Mouse (Mus musculus) R1 (cell line): ENCODE measurements around the gene Acap1.
A peak's percentile ranks its signal among the peaks of the same experiment; 100 is the strongest.

ENCODE experiments used
- DNase-seq: peaks from one replicate; pipeline ENCODE4 v3.0.0-alpha.2; 2018; ENCODE audit warnings: low read depth, low spot score

Gene Acap1

DNA sequence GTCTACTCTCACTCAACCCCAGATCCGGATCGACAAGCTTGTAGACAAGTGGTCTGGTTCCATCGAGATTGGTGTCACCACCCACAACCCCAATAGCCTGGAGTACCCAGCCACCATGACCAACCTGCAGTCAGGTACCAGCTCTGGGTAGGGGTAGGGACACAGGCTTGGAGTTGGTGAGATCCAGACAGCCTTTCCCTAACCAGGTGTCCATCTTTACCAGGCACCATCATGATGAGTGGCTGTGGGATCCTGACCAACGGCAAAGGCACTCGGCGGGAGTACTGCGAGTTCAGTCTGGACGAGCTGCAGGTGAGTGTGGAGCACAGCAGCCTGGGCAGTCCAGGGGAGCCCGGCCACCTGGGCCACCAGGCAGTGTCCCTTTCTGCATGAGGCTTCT is 9.0 kb upstream of the Acap1 start:
- DNase-seq: no peak

DNA sequence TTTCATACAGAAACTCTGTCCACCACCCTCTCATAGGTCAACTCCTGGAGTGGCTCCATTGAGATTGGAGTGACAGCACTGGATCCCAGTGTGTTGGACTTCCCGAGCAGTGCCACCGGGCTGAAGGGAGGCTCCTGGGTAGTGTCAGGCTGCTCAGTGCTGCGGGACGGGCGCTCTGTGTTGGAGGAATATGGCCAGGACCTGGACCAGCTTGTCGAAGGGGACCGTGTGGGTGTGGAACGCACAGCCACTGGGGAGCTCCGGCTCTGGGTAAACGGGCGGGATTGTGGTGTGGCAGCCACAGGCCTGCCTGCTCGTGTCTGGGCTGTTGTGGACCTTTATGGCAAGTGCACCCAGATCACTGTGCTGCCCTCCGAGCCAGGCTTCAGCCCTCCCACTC is 7.6 kb upstream of the Acap1 start:
- no peak for DNase-seq

DNA sequence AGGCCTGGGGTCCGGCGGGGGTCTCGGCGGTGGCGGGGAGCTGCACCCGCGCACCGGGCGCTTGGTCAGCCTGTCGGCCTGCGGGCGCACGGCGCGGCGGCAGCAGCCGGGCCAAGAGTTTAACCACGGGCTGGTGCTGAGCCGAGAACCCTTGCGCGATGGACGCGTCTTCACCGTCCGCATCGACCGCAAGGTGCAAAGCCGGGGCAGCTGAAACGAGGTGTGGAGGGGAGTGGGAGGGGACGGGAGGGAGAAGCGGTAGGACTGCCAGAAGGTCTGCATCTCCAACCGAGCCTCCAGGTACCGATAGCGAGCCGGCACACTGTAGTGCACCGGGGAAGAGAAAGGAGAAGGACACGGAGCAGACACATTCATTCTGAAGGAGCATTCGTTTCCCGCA is 6.7 kb upstream of the Acap1 start:
- DNase-seq: no peak

DNA sequence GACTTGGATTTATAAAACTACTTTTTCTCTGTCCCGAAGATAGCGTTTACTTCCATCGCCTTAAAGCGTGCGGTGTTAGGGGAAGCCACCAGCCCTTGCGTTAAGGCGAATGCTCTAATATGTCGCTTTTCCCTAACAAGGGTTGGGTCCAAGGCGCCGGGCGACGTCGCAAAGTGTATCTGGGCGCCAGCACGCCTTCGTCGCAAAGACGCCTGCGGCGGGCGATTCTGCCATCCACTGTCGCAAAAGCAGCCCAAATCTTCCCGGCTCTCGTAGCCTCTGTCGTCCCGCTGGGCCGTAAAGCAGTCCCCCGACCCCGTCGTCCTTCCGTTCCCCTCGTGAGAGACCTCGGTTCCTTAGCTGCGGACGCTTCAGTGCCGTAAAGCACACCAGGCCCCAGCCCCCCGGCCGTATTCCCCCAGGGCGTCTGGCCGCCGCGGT is 6.1 kb upstream of the Acap1 start:
- peak; percentile 99 for DNase-seq

DNA sequence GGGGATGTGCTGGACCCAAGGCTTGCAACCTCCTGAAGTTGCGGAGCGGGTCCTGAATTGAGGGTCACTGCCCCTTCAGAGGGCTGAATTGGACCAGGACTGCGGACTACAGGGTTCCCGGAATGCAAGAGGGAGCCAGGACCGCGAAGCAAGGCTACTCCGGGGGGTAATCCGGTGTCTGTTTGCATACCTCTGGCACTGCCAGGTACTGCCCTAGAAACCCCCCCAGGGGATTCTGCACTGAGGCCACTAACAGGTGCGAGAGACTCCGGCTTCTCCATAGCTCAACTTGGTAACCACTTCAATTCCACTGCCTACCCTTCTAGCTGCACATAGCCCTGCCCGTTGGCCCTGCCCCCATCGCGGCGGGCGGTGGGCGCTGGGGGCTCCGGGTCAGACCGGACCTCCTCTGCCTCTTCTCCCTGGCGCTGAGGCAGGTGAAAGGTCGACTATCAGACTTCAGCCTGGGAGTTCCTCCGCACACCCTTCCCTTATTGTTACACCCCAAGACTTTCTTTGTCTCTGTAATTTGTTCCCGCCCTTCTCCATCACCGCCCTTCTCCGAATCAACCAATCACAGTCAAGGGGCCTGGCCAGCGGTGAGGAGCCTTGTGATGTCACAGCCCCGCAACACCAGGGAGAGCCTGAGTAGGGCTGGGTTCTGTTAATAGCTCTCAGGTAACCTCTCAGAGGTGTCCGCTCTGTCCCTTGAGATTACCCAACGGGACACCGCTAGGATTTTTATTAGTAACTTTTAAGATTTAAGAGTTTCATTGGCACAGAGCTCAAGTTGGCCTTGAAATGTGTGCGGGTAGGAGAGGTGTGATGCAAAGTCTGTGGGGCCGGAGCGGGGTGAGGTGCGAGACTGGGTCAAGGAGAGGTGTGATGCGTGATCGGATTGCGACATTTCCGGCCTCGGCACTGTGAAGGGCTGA is 5.4 kb upstream of the Acap1 start, which contains the start of the genes 2810408A11Rik and Neurl4:
2810408A11Rik (minus strand) TSS at position 517 of the 935 bp plus-strand sequence.
Neurl4 (plus strand) TSS at position 602 of the 935 bp plus-strand sequence.
- DNase-seq: peak; percentile 99

DNA sequence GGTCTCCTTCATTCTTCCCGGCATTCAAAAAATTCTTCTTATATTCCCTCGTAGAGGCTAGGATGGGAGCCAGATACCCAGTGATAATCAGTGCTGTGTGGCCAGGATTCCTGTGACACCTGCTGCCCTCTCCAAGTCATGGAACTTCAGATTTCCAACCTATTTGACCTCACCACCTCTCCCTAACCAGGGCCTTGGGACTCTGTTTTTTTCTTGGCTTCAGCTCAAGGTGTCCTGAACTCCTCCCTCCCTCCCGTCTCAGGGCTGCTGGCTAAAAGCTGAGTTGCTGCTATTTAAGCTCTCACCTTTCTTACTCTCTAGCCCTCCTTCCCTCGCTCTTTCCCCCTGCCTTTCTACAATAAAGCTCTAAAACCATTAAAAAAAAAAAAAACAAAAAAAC is 4.5 kb upstream of the Acap1 start:
- DNase-seq: no peak

DNA sequence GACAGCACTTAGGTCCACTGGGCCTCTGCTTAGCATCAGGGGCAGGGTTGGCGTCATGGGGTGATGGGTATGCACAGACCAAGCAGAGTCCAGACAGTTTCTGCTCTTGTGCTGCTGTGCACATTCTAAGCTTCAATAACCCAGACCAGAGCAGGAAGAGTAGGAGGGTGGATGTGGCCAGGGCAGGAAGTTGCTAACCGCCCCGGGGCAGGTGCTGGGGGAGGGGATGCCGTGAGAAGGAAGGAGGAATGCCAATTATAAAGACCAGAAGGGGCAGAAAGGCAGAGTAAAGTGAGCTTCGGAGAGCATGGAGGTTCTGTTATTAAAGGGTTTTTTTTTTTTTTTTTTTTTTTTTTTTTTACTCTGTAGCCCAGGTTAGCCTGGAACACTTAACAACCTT is 668 bp downstream of the Acap1 start:
- DNase-seq: peak; percentile 49

DNA sequence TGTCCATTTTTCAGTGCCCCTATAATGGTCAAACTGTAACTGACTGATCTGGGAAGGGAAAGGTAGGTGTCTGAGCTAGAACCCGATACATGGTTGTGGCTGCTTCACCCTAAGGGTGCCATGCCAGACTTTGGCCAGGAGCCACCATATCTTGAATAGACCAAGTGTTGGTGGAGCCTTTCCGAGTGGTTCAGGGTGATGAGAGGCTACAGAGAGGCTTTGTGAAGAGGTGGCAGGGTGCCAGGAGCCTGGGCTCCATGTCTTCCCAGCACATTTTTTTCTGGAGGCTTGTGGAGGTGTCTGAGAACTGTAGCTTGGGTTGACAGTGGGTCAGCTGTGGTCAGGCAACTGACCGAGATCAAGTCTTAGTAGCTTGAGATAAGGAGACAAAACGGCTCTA is 3.9 kb downstream of the Acap1 start:
- DNase-seq: no peak

DNA sequence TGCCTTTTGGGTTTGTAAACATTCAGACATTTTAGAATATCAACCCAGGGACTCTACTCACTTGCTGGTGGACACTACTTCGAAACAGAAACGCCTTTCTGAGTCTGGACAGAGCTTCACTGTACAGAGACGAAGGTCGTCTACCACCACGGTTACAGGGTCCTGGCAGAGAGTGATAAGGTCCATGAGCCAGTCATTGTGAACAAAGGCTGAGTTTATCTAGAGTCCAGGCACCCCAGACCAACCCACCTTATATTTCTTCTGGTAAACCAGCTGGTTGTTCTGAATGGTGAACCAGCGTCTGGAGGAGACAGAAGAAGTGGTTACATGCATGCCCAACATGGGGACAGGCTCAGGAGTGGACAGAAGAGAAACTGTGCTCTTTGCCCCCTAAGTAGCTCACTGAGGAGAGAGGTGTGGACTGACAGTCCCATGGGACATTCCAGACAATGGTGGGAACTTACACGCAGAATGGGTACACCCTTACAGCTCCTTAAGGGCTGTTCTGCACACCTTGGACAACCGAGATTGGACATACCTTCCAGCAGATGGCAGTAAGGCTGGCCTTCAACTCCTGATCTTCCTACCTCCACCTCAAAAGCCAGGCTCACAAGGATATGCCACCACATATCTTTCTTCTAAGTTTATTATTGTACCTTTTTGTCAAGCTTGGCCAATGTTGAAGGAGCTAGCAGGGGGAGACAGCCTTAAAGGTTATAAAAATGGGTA is 8.3 kb downstream of the Acap1 start:
- peak; percentile 81 for DNase-seq

DNA sequence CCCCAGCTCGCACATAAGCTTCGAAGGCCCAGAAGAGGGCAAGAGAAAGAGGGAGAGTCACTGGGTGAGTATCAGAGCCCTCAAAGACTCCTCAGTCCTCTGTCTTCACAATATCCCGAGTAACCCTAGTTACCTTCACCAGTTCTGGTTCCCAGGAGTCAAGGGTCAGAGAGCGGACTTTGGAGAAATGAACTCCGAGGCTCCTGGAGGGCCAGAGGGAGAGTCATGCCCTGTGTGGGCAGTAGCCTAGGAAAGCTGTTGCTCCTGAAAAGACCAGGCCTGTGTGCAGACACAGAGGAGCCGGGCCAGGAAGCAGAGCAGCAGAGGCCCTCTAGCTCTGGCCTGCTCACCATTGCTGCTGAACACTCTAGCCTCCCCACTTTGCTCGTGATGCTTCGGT is 10.7 kb downstream of the Acap1 start:
- DNase-seq: no peak

DNA sequence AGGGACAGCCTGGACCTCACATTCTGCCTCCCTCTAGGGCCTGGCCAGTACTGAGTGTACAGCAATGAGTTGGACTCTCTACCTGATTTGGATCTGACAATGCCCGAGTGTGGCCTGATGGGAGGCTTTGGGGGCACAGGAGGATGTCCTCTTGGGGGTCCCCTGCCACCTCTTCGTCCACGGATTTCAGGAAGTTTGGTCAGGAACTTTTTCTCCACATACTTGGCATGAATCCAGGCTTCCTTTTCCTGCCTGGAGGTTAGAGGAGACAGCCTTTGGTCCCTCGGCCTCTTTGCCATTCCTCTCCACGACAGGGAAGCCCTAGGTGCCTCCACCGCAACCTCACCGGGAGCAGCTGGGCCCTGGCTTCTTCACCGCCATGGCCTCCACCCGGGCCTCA is 11.1 kb downstream of the Acap1 start:
- DNase-seq: no peak

DNA sequence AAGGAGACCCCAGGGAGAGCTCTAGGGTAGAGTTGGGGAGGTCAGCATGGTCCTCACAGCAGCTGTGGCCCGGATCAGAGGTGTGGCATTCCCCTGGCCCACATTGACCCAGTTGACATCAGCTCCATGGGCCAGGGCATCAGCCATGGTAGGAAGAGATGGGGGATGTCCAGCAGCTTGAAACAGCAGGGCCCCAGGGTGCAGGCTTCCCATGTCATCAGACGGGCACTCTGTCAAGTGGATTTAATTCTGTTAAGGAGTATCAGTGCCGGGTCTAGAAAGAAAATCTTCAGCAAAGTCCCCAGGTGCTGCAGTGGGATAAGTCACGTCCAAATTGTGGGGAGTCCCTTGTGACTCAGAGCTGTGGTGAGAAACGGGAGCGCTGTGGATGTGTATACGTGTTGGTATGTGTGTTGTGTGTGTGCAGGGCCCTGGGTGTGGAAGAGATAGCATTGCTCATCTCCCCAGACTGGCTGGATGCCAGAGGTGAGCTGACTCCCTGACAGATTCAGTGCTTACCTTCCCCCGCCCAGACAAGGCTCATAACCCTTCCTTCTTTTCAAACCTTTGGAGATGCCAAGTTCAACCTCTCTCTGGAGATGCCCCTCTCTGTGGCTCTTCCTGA is 11.7 kb downstream of the Acap1 start:
- DNase-seq: no peak

DNA sequence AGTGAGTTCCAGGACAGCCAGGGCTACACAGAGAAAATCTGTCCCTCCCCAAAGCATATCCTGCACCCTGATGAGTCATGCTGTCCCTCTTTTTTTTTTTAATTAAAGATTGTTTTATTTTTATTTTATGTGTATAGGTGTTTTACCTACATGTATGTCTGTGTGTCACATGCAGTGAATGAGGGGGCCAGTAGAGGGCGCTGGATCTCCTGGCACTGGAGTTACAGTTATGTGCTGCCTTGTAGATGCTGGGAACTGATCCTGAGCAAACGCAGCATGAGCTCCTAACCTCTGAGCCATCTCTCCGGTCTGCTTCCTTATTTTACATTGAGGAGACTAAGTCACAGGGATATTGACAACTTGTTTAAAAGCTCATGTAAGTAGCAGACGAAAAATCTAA is 12.3 kb downstream of the Acap1 start:
- DNase-seq: peak; percentile 78

DNA sequence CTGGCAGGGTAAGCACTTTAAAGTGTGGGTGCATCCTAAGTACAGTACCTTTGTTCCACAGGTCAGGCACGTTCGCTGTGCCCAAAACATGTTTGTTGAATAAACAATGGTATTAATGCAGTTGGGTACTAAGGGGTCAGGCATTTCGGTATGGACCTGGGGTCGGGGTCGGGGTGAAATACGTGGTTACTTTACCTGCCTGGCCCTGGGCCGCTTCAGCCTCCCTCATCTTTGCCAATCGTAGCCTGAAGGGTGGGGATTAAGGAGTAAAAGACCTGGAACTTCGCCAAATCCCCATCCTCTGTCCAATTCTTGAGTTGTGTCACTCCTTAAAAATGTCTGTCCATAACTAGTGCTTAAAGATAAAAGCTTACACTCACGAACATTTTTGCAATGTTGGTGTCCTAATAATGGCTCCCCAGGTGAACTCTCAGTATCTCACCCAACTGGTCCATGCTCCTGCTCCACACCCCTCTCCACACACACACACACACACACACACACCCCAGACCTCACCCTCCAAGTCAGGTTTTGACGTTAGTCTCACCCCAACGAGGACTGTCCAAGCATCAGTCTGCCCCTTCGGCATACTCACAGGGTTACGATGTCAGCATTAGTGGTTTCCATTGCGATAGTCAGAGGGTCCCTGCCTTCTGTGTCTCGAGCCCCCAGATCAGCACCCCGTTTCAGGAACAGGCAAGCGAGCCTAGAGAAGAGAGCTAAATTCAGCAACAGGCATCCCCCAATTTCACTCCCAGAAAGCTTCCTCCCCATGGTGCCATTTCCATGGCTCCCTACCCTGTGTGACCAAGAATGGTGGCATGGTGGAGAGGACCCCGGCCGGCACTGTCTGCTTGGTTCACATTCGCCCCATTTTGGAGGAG is 13.3 kb downstream of the Acap1 start:
- no peak for DNase-seq

DNA sequence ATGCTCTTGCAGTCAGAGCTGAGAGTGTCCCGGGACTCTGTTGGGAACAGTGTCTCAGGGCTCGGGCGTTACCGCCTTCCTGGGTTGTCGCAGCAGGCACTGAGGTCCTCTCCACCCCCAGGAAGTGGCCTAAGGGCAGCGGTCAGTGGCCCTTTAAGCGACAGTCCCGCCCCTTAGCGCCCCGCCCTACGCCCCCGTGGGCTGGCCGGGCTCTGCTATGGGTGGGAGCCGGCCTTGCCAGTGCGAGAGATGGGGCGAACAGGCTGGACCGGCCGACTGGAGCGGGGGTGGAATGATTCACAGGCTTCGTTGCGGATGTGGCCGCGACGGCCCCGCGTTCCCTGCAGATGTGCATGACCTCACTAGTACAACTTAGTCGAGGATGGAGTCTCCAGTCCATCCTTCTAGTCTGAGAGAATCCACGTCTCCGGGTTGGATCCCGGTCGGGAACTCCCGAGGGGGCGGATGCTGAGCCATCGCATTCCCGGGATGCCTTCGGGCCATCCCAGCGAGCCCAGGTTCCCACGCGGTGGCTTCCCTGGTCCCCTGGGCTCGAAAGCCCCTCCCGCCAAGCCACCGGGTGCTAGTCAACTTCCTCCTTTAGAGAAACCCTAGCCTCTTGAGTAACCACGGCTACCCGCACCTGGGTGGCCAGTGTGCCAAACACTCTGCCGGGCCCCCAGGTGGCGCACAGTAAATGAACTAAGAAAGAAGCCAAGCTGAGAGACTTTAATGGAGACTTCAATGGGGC is 14.3 kb downstream of the Acap1 start, which contains the start of gene Kctd11:
Kctd11 (minus strand) TSS at position 554 of the 751 bp plus-strand sequence.
- peak; percentile 78 for DNase-seq

DNA sequence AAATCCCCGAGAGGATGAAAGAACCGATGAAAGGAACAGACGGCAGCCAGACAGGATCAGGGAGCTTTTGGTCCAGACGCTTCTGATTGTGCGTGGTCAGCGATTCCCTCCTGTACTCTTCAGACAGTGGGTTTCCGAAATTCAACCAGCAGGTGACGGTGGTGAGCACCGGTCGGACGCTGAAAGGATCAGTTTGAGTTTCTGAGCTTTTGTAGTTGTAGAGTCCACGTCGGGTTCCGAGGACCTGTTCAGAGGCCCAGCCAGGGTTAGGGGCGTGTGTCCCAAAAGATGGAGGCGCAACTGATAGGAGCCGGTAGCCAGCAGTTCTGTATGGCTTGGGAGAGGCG is 14.9 kb downstream of the Acap1 start:
- DNase-seq: peak; percentile 80

DNA sequence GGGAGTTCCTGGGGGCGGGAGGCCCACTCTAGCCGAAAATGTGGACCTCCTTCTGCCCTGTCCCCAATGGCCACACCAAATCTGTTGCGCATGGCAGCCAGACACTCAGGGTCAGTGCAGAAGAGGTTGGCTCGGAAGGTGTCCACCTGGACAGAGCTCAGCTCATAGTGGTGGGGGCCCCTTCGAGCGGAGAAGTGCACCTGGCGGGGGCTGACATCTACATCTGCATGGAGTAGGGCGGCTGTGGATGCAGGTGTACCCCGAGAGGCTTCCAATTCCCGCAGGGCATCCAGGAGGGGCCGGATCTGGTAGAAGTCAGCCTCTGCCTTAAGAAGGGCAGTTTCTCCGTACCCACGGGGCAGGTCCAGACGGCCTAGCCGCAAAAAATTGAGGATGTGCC is 15.6 kb downstream of the Acap1 start:
- no peak for DNase-seq

DNA sequence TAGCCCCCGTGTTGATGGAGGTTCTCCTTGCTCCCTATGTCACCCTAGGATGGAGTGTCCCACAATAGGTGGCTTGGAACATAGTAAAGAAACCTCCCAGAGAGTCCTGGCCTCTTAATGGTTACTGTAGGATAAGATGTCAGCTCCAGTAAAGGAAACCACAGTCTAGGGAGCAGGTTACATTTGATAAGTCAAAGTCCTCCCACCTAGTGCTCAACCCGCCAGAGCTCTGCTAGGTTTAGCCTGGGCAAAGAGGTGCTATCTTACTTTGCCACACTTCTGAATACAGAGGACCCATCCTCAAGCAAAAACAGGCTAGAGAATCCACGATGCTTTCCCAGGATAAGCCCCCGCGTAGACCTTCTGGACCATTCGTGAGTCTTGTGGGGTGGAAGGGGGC is 16.4 kb downstream of the Acap1 start:
- DNase-seq: no peak

DNA sequence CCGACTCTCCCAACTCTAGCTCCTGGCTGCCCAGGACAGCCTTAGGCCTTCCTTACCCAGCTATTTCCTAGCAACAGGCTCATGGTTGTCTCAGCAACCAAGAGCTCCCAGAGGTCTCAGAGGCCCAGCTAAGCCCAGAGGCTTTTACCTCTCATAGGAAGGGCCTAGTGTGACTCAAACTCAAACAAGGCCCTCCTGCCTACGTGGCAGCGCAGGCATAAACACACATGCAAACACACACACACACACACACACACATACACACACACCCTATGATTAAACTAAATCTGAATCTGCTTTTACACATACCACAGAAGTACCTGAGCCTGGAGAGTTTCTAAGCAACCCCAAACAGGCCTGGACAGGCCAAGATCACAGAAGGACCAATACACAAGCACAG is 16.9 kb downstream of the Acap1 start:
- no peak for DNase-seq

DNA sequence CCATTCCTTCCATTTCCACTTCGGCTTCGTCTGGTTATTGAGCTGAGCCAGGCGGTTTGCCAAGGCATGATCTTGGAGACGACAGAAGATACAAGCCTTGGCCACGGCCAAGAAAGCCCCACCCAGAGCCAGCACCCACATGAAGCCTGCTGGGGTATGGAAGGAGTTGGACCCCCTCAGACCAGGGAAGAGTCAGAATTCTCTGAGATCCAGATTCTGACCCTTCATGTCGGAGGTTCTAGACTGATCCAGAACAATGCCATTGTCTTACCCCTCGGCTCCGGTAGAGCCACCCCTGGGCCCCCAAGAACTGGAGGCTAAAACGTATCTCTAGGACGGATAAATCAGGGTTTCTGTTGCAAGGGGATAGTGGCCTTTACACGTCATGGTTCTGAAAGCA is 17.5 kb downstream of the Acap1 start, which contains the start of gene Tmem95:
Tmem95 (minus strand) TSS at position 141 of the 400 bp plus-strand sequence.
- DNase-seq: no peak
